Mouse (Mus musculus) cerebellum, adult 18-20 months (tissue): ENCODE measurements around the gene Cntn4.

Experiments used
- DNase-seq, 2 experiments: peaks; one replicate each; pipeline ENCODE4 v3.0.0; 2021

Gene Cntn4

DNA sequence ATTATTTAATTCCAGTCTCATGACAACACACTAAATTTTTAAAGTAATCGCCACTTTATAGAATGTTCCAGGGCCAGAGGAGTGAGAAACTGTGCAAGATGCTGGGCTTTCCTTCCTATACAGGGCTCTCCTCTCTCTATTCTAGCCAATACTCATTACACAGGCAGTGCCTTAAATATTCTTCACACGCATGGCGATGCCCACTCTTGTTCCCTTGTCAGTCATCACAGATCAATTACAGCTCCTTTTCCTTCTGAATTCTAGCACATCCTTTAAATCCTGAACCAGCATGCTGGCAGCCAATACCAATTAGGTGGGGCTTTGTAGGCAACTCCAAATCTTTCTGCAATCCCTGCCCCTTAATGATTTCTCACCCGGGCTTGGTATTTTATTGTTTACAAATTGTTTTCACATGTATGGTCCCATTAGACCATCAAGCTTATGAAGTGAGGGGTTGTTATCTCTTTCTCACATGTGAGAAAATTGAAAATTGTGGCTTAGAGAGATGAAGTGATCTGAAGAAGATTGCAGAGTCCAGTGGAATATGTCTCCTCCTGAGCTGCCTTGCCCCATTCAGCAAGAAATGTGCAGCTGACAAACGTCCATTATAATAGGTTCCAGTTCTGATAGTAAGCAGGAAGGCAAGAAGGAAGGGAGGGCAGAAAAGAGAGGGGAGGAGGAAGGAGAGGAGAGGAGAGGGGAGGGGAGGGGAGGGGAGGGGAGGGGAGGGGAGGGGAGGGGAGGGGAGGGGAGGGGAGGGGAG is 789.0 kb downstream of the Cntn4 start:
- no peak for DNase-seq

DNA sequence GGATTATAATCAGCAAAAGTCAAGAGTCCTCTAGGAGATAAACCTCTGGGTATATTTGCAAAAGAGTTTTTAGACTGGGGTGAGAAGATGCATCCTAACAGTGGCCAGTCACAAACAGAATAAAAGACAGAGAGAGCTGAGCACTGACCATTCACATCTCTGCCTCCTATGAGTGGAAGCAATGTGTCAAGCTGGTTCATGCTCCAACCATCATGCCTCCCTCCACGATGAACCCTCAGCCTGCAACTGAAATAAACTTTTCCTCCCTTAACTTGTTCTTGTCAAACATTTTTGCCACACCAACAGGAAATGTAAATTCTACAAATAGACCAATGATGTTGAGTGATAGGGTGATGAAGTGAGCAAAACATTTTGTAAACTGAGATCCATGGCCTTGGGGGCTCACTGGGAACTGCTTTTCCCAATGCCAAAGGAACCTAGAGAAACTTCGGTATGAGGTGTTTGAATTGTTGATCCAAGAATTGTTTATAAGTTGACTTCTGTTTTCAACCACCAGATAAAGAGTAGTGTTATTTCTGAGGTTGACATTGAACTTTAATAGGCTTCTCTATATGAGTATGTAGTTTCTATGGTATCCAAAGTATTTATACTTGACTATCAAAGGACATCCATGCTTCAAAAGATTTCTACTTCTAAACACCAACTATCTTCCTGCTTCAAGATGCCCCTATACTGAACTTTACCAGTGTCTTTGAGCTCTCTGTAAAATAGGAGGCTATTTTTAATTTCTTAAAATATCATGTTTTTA is 794.6 kb downstream of the Cntn4 start:
- no peak for DNase-seq

- no peak for DNase-seq
Measured at GRCm38 (mm10) chr6:106473871-106474270, 796.4 kb downstream of the Cntn4 start.

DNA sequence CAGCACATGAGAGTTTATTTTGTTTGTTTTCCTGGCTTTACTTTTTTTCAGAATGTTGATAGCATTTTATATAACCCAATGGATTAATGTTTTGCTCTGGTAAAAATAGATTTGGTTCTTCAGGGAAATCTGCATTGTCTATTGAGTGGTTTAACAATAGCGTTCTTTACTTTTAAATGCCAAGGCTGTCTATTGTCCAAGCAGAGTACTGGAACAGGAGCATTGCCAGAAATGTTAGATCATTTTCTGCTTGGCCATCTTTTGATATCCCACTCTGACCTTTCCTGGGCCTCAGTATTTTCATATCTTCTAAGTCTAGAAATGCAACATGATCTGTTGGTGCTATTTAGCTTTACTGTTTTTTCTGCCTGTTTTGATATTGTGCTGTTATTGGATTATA is 804.1 kb downstream of the Cntn4 start:
- no peak for DNase-seq

GRCm38 (mm10) chr6:106496303-106496702 is 818.8 kb downstream of the Cntn4 start:
- DNase-seq: no peak

DNA sequence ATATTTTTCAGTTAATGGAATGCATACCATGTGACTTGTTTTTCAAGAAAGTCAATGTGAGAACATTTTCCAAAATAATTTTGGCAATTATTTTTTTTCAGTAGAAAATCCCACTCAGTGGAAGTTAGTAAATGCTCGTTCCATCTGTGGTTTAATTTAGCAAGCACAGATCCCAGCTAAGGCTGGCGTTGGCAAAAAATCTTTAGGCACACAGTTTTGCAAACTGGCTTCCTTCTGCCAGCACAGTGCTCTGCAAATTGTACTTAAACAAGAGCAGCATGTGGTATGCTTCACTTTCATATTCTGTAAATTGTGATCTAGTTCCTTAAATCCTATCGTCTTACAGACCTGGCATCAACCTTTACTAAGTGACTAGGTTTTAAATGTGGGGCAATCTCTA is 821.7 kb downstream of the Cntn4 start:
- DNase-seq: peak; percentile 11 to 13

DNA sequence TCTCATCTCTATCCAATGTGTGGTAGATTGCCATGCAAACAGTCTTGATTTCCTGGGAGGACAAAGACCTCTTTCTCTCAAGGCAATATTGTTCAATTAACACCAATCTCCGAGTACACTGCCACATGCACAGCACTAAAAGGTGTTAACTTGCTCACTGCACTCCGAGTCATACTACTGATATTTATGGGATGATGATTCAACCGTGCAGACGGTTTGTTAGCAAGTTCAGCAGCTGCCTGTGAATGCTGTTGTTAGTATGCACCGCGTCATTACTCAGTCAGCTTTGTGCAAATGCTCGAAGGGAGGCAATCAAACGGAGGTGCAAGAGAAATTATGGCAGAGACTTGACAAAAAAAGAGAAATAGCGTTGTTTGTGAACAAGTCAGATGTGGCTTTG is 826.5 kb downstream of the Cntn4 start:
- DNase-seq: no peak

DNA sequence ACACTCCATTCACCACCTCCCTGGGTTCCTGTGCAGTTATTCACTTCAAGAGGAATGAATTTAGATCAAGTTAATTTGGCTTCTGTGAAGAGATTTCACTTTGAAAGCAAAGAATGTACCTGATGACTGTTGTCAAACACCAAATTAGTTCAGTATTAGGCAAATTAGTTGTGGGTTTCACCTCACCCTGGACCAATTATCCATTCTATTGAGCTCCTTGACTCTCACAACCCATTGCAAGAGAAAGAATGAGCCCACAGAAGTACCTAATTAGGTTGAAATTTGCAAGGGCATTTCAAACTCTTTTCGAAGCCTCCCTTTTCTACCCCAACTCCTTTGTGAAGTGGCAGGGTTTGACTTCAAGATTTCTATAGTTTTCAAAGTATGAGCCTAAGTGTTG is 842.9 kb downstream of the Cntn4 start:
- no peak for DNase-seq

- DNase-seq: peak; percentile 12 to 28
Measured at GRCm38 (mm10) chr6:106543500-106543899, 866.0 kb downstream of the Cntn4 start.

GRCm38 (mm10) chr6:106561649-106562048 is 884.2 kb downstream of the Cntn4 start:
- no peak for DNase-seq

GRCm38 (mm10) chr6:106565316-106565715 is 887.9 kb downstream of the Cntn4 start:
- no peak for DNase-seq

- DNase-seq: no peak
Measured at GRCm38 (mm10) chr6:106565769-106566459, 888.5 kb downstream of the Cntn4 start.

DNA sequence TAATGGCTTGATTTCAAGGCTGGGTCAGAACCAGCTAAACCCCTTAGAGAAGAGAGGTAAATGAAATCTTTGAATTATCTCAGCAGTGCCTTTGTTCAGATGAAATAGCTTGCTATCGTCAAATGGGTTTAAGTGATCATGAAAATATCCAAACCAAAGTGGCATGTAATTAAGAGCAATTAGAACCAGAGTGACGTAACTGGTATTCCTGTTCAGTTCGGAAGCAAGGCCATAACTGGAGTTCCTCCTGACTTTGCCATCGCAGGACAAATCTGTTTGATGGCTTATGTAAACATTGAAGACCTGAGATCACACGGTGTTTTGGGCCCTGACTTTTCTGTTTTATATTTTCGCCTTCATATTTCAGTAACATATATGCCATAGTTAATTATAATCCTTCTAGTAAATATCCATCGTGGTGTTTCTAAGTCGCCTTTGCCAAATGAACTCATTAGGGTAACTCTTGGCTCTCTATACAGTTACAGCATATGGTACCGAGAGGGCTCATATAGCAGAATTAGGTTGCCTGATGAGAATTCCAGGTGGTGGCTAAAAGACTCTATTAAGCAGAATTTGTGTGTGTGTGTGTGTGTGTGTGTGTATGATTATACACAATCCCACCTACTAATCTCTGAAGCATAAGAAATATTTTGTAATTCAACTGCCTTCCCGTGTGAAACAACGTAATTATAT is 889.6 kb downstream of the Cntn4 start:
- DNase-seq: peak in 1 of 2 experiments; percentile 7

- DNase-seq: peak in 1 of 2 experiments; percentile 4
Measured at GRCm38 (mm10) chr6:106580124-106580523, 902.7 kb downstream of the Cntn4 start.

- DNase-seq: no peak
Measured at GRCm38 (mm10) chr6:106593756-106594155, 916.3 kb downstream of the Cntn4 start.

GRCm38 (mm10) chr6:106617081-106617480 is 939.6 kb downstream of the Cntn4 start:
- DNase-seq: no peak

GRCm38 (mm10) chr6:106621188-106621749 is 943.8 kb downstream of the Cntn4 start:
- DNase-seq: peak in 1 of 2 experiments; percentile 6

DNA sequence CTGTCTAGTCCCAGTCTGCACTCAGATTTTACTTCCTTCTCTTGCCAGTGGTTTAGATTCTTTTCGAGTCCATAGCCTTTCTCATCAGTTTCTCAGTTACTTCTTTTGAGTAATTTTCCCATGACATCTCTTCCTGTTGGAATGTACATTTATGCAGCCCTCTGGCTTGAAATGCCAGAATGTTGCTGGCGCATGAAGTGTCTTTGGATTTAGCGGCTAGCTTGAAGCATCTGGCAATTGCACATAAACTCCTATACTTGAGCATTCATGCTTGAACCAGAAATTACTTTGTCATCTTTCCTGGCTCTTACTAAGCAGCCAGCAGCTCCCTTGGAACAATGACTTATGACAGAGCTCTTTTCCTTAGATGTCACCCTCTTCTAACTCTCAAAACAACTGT is 965.6 kb downstream of the Cntn4 start:
- DNase-seq: no peak

- peak; percentile 62 to 65 for DNase-seq
Measured at GRCm38 (mm10) chr6:106645496-106646211, 968.2 kb downstream of the Cntn4 start.

DNA sequence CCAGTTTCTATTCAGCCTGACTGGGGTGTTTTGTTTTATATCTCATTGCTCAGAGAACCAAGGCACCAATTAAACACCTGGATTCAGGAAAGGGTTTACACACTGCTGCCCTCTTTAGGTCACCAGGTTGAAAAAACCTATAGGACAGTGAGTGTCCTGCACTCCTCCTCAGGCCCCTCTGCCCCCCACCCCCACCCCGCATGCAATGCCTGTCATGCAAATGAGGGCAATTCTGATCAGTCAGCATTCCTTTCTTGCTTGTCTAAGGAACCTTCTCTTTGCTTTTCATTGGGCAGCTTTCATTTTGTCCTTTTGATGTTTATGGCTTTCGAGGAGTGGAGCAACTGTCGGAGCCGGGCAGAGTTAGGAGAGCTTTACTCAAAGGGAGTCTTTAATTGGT is 969.5 kb downstream of the Cntn4 start:
- DNase-seq: no peak

GRCm38 (mm10) chr6:106663780-106664651 is 986.6 kb downstream of the Cntn4 start:
- peak; percentile 32 to 33 for DNase-seq
